Mouse (Mus musculus) spleen, embryonic (tissue): ENCODE measurements around the gene Lsmem1.

Experiments
- CTCF ChIA-PET: fragments of 350-600 bp; sonication (Branson Sonifier 250); formaldehyde crosslinking; loops from one replicate; lab custom pipeline; 2022; lab: Charles Lee

The Lsmem1 gene

GRCm38 (mm10) chr12:40199302-40199701 lies at the start of gene Lsmem1:
Gene Lsmem1 (minus strand): TSS chr12:40199490.
- CTCF ChIA-PET = interaction anchor here (0.5 to 1.4 kb wide), 2 partner anchors 88 to 117 kb away, joined by 4 to 5 read pairs; no protein-coding TSS in a partner anchor

GRCm38 (mm10) chr12:40248454-40249180 lies 49.3 kb upstream of the Lsmem1 start, which contains the start of gene Ifrd1:
Gene Ifrd1 (minus strand): TSS chr12:40248504.
- CTCF ChIA-PET = no interaction called here

GRCm38 (mm10) chr12:40247976-40248375 lies 48.7 kb upstream of the Lsmem1 start:
- CTCF ChIA-PET = no interaction called here

GRCm38 (mm10) chr12:40247384-40247783 lies 48.1 kb upstream of the Lsmem1 start:
- CTCF ChIA-PET = no interaction called here

- CTCF ChIA-PET = interaction anchor here (0.6 kb wide), 1 partner anchor 21 kb away, joined by 3 read pairs; no protein-coding TSS in a partner anchor
Observed at GRCm38 (mm10) chr12:40245434-40245970, 46.2 kb upstream of the Lsmem1 start.

GRCm38 (mm10) chr12:40244926-40245325 lies 45.6 kb upstream of the Lsmem1 start:
- CTCF ChIA-PET = no interaction called here

GRCm38 (mm10) chr12:40243821-40244221 lies 44.5 kb upstream of the Lsmem1 start:
- CTCF ChIA-PET = no interaction called here

GRCm38 (mm10) chr12:40243241-40243640 lies 44.0 kb upstream of the Lsmem1 start:
- CTCF ChIA-PET = no interaction called here

- CTCF ChIA-PET = no interaction called here
Observed at GRCm38 (mm10) chr12:40239161-40239560, 39.9 kb upstream of the Lsmem1 start.

- CTCF ChIA-PET = no interaction called here
Observed at GRCm38 (mm10) chr12:40232231-40232630, 32.9 kb upstream of the Lsmem1 start.

GRCm38 (mm10) chr12:40231632-40232031 lies 32.3 kb upstream of the Lsmem1 start:
- CTCF ChIA-PET = no interaction called here

- CTCF ChIA-PET = interaction anchor here (0.6 kb wide), 1 partner anchor 21 kb away, joined by 3 read pairs; no protein-coding TSS in a partner anchor
Observed at GRCm38 (mm10) chr12:40224171-40224880, 25.0 kb upstream of the Lsmem1 start.

GRCm38 (mm10) chr12:40223676-40224075 lies 24.4 kb upstream of the Lsmem1 start:
- CTCF ChIA-PET = interaction anchor here (0.5 to 0.6 kb wide), 2 partner anchors 290 to 959 kb away, joined by 4 to 5 read pairs; no protein-coding TSS in a partner anchor

GRCm38 (mm10) chr12:40223082-40223619 lies 23.9 kb upstream of the Lsmem1 start:
- CTCF ChIA-PET = interaction anchor here (0.5 to 0.6 kb wide), 2 partner anchors 291 to 960 kb away, joined by 4 to 5 read pairs; no protein-coding TSS in a partner anchor

GRCm38 (mm10) chr12:40222251-40223081 lies 23.2 kb upstream of the Lsmem1 start:
- CTCF ChIA-PET = no interaction called here

- CTCF ChIA-PET = no interaction called here
Observed at GRCm38 (mm10) chr12:40221611-40222010, 22.3 kb upstream of the Lsmem1 start.

- CTCF ChIA-PET = no interaction called here
Observed at GRCm38 (mm10) chr12:40220896-40221295, 21.6 kb upstream of the Lsmem1 start.

- CTCF ChIA-PET = interaction anchor here (0.6 kb wide), 1 partner anchor 244 kb away, joined by 14 read pairs; no protein-coding TSS in a partner anchor
Observed at GRCm38 (mm10) chr12:40220001-40220570, 20.8 kb upstream of the Lsmem1 start.

GRCm38 (mm10) chr12:40218430-40218945 lies 19.2 kb upstream of the Lsmem1 start:
- CTCF ChIA-PET = no interaction called here

GRCm38 (mm10) chr12:40217776-40218175 lies 18.5 kb upstream of the Lsmem1 start:
- CTCF ChIA-PET = no interaction called here
